Mouse (Mus musculus) thymus, adult 2 months (tissue): Measurements from ENCODE around the gene Daam2.

ENCODE experiments used
- CTCF ChIP-seq: fragments of 200-500 bp; IDR thresholded peaks from 2 replicates; pipeline ENCODE4 v1.5.1; 2012; ENCODE audit warnings: mild to moderate bottlenecking, control low read depth, low read length, moderate library complexity, borderline replicate concordance; ENCODE audit not compliant: control insufficient read depth, poor library complexity, insufficient read depth; ENCODE audit errors: extremely low read depth
- POLR2A ChIP-seq: fragments of 200-500 bp; IDR thresholded peaks from 2 replicates; pipeline ENCODE4 v1.6.1; 2012; ENCODE audit warnings: mild to moderate bottlenecking, low read length, control low read depth, moderate library complexity; ENCODE audit not compliant: control insufficient read depth, poor library complexity, insufficient read depth; ENCODE audit errors: extremely low read depth

DNA sequence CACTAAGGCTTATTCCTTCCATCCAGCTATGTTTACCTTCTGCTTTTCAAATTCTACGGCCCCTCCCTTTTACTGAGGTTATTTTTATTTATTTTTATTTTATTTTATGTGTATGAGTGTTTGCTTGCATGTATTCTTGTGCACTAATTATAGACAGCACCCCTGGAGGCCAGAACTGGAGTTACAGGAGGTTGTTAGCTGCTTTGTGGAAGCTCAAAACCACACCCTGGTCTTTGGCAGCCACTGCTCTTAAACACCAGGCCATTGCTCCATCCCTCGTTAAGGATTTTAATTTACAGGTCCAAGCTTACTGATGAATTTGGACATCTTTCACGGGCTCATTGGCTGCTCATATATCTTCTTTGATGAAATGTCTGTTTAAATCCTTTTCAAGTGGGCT lies 150.6 kb downstream of the Daam2 start:
- TF ChIP-seq CTCF = no peak
- TF ChIP-seq POLR2A = no peak
